Mouse (Mus musculus) small intestine, adult 2 months (tissue): ENCODE measurements around the gene Hnrnpm. TPM values are rescaled to one million over a fixed set of nuclear protein-coding genes. Genes with fewer than 3 reads are reported as not detected.

Source experiments
- H3K27ac ChIP-seq: fragments of 200-500 bp; 2 replicates; pipeline ENCODE4 v1.5.1; 2012; ENCODE audit warnings: low read depth, low read length, control low read depth, inconsistent platforms; ENCODE audit not compliant: insufficient read depth
- H3K27me3 ChIP-seq: fragments of 200-500 bp; 2 replicates; pipeline ENCODE4 v1.6.1; 2012; ENCODE audit warnings: mild to moderate bottlenecking, moderate library complexity, low read length, inconsistent platforms; ENCODE audit not compliant: control insufficient read depth, insufficient read depth
- H3K36me3 ChIP-seq: fragments of 200-500 bp; 2 replicates; pipeline ENCODE4 v1.6.1; 2012; ENCODE audit warnings: mild to moderate bottlenecking, low read length, control low read depth, inconsistent platforms; ENCODE audit not compliant: control insufficient read depth, insufficient read depth
- H3K4me1 ChIP-seq: fragments of 200-500 bp; 2 replicates; pipeline ENCODE4 v1.6.1; 2012; ENCODE audit warnings: low read length, inconsistent platforms, mixed read lengths; ENCODE audit not compliant: control insufficient read depth, insufficient read depth, insufficient read length
- H3K4me3 ChIP-seq: fragments of 200-500 bp; 2 replicates; pipeline ENCODE4 v1.5.1; 2012; ENCODE audit warnings: low read depth, mild to moderate bottlenecking, control low read depth, inconsistent platforms, low read length, moderate library complexity
- CTCF ChIP-seq: fragments of 200-500 bp; IDR thresholded peaks from 2 replicates; pipeline ENCODE4 v1.5.1; 2012; ENCODE audit warnings: low read depth, mild to moderate bottlenecking, control low read depth, inconsistent platforms, low read length, moderate library complexity, mixed read lengths; ENCODE audit not compliant: insufficient replicate concordance, insufficient read length; ENCODE audit errors: extremely low read depth
- POLR2A ChIP-seq: fragments of 200-500 bp; IDR thresholded peaks from 2 replicates; pipeline ENCODE4 v1.6.1; 2012; ENCODE audit warnings: low read depth, mild to moderate bottlenecking, control low read depth, inconsistent platforms, low read length, moderate library complexity
- polyA plus RNA-seq: library from polyadenylated mRNA; depleted of rRNA; stranded (reverse); fragments of >200 nt; gene quantifications from 2 replicates; pipeline ENCODE4 v1.2.3, GENCODE M21; 2012; rRNA removed

Hnrnpm gene
- polyA plus RNA-seq, 1 experiment, result 91.7 TPM

DNA sequence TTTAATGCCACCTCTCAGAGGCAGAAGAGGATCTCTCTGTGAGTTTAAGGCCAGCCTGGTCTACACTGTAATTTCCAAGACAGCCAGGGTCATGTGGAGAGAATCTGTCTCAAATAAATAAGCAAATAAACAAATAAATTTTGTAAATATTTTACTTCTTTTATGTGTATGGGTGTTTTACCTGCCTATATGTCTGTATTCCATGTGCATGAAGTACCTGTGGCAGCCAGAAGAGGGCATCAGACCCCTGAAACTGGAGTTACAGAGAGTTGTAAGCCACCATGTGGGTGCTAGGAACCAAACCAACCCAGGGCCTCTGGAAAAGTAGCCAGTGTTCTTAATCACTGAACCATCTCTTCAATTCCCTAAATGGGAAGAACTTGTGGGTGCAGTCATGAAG is 89.4 kb downstream of the Hnrnpm start:
- no peaks in the 10 kb centered on the region for H3K4me1 ChIP-seq
- TF ChIP-seq CTCF (no peak), POLR2A (no peak)
- H3K4me3 ChIP-seq, result no peak overlapping the region
- no peaks in the 10 kb centered on the region for H3K36me3 ChIP-seq
- no peak overlapping the region for H3K27ac ChIP-seq
- no peaks in the 10 kb centered on the region for H3K27me3 ChIP-seq

Other genes starting within 250 kb of the Hnrnpm start
- gene Adamts10, start 162.7 kb downstream of the Hnrnpm start, polyA plus RNA-seq, result 22.9 and 28.2 TPM in 2 replicates
- 3.7 and 5.1 TPM in 2 replicates for gene Myo1f, start 131.2 kb downstream of the Hnrnpm start, polyA plus RNA-seq
- gene Zfp414, start 57.8 kb downstream of the Hnrnpm start, polyA plus RNA-seq, result 20.0 and 33.1 TPM in 2 replicates
- 0.60 and 1.3 TPM in 2 replicates for gene Pram1, start 48.8 kb downstream of the Hnrnpm start, polyA plus RNA-seq
- gene March2, start 31.8 kb upstream of the Hnrnpm start, polyA plus RNA-seq, result 43.7 and 60.9 TPM in 2 replicates
- 171 and 431 TPM in 2 replicates for gene Rab11b, start 73.7 kb upstream of the Hnrnpm start, polyA plus RNA-seq
- 14.7 and 57.3 TPM in 2 replicates for gene Angptl4, start 95.0 kb upstream of the Hnrnpm start, polyA plus RNA-seq
- gene Kank3, start 123.7 kb upstream of the Hnrnpm start, polyA plus RNA-seq, result 20.6 and 21.1 TPM in 2 replicates
- 296 and 444 TPM in 2 replicates for gene Rps28, start 137.7 kb upstream of the Hnrnpm start, polyA plus RNA-seq
- gene Ndufa7, start 137.7 kb upstream of the Hnrnpm start, polyA plus RNA-seq, result 337 and 417 TPM in 2 replicates
- 14.9 and 22.1 TPM in 2 replicates for gene Cd320, start 156.2 kb upstream of the Hnrnpm start, polyA plus RNA-seq
- gene Gm7029, start 187.0 kb upstream of the Hnrnpm start, polyA plus RNA-seq, result not detected in 2 replicates
- 3.9 and 7.5 TPM in 2 replicates for gene Kifc1, start 203.8 kb upstream of the Hnrnpm start, polyA plus RNA-seq
- not detected in 2 replicates for gene Platr17, start 218.3 kb upstream of the Hnrnpm start, polyA plus RNA-seq
- 20.7 and 48.6 TPM in 2 replicates for gene Daxx, start 222.6 kb upstream of the Hnrnpm start, polyA plus RNA-seq
- gene Tapbp, start 229.0 kb upstream of the Hnrnpm start, polyA plus RNA-seq, result 151 and 367 TPM in 2 replicates
- 64.1 and 134 TPM in 2 replicates for gene Zbtb22, start 229.0 kb upstream of the Hnrnpm start, polyA plus RNA-seq
- 45.3 and 60.7 TPM in 2 replicates for gene Rgl2, start 242.7 kb upstream of the Hnrnpm start, polyA plus RNA-seq